Mouse (Mus musculus) testis, postnatal 10 days (tissue): ENCODE measurements around the gene Gpr85.
"Not testable (repeated sequence)": the region's sequence is repeated elsewhere in the genome, so short reads cannot be mapped to it uniquely, and the experiment has no call there.

ENCODE experiments used
- DNase-seq: peaks from one replicate; pipeline ENCODE4 v3.0.0; 2021; ENCODE audit warnings: low spot score

Gene Gpr85

DNA sequence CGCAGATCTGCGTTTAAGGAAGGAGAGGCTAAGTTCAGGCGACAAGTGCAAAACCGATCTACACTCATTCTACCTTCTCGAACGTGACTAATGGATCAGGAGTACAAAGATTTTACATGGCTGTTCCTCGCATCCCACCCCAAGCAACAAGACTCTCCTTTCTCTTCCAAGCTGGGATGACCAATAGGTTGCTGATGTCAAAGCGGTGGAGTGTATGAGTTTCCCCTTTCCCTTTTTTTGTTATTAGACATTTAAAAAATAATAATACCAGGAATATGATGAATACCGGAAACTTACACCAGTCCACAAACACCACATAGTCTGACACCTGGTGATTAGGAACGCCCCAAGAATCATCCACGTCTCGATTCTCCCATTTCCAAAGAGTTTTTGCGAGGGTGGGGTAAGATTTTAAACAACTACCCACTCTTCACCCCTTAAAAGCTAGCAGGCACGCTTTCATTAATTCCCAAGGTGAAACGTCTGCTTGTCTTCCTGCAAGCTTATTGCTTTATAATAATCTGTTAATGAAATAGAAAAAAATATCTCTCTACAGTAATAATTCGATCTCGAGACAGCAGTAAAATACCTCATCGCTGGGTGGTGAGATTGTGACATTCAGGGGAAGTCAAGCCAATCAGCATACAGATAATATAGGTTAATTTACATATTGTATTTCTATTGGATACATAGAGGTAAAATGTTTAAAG, at the start of gene Gpr85:
Gpr85 (minus strand) TSS at position 598 of the 710 bp plus-strand sequence.
- DNase-seq, result no peak

DNA sequence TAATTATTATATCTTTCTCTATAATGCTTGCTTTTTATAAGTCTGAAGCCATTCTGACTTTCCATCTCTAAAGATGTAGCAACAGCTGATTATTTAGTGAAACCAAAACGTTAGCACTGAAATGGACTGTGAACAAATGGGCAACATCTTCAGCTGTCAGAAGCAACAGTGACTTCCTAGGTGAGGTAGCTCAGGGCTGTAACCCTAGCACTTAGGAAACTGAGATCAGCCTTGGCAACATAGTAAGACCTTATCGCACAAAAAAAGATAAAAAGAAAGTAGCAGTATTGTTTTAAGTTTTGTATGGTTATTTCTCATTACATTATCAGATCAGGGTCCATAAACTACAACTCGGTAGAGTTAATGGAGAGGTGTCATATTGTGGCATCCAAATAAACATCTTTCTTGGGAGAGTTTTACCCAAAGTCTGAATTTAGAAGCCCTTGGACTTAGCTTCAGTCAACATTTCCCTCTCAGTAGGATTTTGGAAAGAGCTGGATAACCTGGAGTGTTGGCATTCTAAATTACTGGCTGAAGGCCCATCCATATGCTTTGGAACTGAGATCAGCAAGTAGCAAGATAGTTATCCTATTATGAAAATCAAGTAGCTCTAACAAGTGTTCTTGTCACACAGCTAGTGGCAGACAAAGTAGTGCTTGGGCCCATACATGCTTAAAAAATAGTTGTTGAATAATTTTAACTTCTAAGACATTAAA, 45.3 kb upstream of the Gpr85 start:
- no peak for DNase-seq

GRCm38 (mm10) chr6:13882919-13883318, 43.2 kb upstream of the Gpr85 start:
- DNase-seq, result no peak

DNA sequence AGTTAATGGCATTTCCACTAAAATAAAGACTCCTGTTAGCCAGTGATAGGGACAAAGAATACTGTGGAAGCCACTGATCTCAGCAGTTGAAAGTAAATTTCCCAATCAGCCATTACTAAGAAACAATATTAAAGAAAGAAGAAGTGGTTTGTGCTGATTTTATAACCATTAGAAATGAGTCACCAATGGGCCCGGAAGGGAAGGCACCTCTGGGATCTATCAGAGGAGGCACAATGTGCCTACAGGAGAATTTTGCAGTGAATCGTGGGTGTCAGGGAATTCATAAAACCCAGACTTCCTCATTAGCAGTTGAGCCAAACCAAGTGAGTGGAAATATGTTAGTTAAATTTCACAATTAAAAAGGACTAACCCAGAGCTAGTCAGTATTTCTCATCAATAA, 34.2 kb upstream of the Gpr85 start:
- no peak for DNase-seq

GRCm38 (mm10) chr6:13872076-13872475, 32.3 kb upstream of the Gpr85 start:
- no peak for DNase-seq

- no peak for DNase-seq
These were observed 31.9 kb upstream of the Gpr85 start for GRCm38 (mm10) chr6:13871625-13871958.

GRCm38 (mm10) chr6:13870919-13871624, 31.3 kb upstream of the Gpr85 start, which contains the start of gene 2610001J05Rik:
Gene 2610001J05Rik, minus strand, starts transcription at chr6:13871518.
- peak; percentile 91 for DNase-seq

DNA sequence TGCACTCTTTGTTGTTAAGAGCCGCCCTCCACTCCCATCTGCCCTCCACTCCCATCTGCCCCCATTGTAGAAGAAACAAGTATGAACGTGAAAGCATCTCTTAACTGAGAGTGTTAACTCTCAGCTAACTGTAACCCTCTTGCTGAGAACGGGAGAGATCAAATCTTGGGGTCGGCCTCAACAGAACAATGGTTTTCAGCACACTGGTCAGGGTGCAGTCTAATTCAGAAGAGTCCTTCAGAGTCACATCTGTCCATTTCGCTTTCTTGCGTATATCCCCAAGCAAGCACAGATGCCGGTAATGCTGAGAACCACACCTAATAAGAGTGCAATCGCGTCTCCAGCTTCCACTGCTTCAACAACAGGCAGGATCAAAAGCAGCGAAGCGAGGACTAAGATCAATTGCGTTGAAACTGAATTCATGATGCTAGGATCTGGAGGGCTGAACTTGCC, 30.6 kb upstream of the Gpr85 start:
- DNase-seq, result no peak

- no peak for DNase-seq
These were observed 20.9 kb upstream of the Gpr85 start for GRCm38 (mm10) chr6:13860596-13860995.

DNA sequence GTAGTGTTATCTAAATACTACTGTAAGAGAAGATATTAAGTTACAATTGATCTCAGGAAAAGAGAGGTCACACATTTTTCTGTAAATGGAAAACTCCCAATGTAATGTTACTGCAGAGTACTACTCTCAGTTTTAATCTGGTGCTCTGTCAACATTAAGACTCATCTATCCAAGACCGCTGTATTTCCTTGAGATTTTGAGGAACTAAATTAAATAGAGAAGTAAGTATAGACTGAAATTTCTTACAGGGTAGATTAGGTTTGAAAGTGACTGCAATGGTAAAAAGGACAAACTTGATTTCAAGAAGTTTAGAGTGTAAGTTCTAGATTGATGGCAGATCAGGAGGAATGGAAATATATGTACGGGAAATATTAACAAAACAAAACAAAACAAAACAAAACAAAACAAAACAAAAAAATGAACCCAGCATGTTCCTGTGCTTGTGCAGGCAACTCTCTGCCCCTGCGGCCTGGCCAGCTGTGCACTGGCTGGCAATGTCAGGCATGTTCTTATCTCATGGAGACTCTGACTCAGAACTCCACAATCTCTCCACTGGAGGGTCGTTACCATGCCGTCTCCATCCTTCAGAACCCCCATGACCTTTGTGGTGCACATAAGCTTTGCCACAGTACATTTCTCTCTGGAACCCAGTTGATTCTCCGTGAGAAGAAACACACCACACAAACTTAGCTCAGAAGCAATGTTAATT, 20.3 kb upstream of the Gpr85 start:
- DNase-seq, result no peak

DNA sequence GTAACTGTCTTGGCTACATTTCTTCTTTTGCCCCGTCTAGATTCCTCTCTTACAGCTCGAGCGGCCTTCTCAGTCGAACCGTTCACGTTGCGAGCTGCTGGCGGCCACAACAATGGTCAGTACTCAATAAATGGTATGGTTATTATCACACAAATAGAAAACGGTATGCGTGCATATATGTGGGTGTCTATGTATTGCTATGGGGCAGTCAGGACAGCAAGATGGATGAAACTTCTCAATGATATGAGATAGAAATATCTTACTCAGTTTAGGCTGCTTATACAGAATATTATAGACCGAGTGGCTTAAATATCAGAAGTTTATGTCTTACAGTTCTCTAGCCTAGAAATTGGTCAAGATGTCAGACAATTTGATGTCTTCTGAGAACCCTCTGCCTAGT, 14.5 kb upstream of the Gpr85 start:
- no peak for DNase-seq

DNA sequence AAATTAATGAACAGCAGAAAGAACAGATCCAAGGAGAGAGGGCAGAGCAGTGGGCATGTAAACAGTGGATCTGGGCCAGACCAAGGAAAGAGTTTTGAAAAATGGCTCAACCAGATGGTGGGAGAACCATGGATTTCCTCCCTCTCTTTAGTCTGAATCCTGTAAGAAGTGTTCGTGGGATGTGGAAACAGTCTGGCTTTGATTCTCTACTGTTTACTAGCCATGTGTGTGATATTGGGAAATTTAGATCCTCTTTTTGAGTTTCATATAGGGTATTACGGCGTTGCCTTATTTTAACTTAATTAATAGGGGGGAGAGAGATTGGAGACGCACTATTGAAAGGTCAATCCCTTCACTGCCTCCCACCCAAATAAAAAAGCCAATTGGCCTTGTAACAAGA, 13.5 kb upstream of the Gpr85 start:
- DNase-seq, result no peak

DNA sequence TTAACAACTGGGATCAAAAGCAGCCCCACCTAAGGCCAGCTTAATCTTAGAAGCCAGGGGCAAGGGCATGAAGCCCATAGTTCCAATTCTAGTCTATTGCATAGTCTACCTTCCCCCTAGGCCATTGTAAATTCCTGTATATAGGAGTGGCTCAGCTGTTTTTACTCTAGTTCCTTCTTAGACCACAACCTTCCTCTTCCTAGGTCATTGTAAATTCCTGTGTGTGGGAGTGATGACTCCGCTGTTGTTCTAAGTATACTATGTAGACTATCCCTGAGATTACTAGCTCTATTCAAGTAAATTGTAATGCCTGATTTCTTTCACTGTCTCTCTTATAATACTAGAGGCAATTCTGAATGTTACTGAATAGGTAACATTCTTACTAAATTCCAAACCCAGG, 6.3 kb upstream of the Gpr85 start:
- DNase-seq, result not testable (repeated sequence)

- DNase-seq, result peak; percentile 70
These were observed 931 bp downstream of the Gpr85 start for GRCm38 (mm10) chr6:13838677-13839344.

DNA sequence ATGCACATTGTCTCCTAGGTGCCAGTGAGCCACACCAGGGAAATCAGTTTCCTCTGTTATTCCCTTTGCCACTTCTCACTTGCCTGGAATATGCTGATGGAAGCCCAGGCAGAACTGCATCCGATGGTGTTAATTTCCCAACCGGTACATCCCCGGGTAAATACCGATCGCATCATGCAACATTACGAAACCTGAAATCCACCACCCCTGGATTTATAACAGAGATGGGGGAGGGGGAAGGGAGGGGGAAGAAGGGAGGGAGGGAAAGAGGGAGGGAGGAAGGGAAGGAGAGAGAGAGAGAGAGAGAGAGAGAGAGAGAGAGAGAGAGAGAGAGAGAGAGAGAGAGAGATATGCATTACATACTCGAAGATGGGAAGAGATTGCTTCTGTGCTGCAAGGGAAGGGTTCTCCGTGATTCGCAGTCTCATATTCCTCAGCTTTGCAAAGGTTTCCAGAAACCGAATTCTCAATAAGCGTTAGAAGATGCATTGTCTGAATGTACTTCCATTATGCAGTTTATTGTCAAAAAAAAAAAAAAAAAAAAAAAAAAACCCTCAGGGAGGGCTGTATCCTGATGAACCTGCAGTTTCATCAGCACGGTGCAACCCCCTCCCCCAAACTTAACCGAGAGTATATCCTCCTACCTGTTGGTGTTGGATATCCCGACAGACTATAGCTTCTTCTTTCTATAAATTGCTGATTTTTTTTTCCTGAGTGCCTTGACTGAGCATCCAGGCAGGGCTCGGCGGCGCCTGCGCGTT, 1.6 kb downstream of the Gpr85 start:
- DNase-seq, result no peak

- DNase-seq, result no peak
These were observed 2.7 kb downstream of the Gpr85 start for GRCm38 (mm10) chr6:13836967-13837570.

GRCm38 (mm10) chr6:13835720-13836665, 3.7 kb downstream of the Gpr85 start:
- DNase-seq, result peak; percentile 34

DNA sequence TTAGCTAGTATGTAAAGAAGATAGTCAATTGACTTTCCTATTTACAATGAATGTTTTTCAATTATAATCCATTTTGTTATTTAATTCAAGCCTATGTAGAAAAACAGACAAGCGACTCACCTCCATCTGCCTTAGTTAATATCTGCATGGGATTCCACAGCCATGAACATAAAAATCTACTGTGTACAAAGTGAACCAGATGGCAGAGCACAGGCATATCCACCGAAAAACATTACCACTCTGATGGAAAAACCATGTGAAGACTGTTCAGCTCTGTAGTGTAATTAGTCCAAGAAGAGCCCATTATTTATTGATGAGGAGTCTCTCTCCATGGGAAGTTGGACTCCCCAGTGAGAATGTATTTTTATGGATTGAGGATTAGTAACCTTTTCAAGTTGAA, 7.0 kb downstream of the Gpr85 start:
- no peak for DNase-seq

GRCm38 (mm10) chr6:13828877-13829276, 10.9 kb downstream of the Gpr85 start:
- no peak for DNase-seq
